In the genomic region with DNA sequence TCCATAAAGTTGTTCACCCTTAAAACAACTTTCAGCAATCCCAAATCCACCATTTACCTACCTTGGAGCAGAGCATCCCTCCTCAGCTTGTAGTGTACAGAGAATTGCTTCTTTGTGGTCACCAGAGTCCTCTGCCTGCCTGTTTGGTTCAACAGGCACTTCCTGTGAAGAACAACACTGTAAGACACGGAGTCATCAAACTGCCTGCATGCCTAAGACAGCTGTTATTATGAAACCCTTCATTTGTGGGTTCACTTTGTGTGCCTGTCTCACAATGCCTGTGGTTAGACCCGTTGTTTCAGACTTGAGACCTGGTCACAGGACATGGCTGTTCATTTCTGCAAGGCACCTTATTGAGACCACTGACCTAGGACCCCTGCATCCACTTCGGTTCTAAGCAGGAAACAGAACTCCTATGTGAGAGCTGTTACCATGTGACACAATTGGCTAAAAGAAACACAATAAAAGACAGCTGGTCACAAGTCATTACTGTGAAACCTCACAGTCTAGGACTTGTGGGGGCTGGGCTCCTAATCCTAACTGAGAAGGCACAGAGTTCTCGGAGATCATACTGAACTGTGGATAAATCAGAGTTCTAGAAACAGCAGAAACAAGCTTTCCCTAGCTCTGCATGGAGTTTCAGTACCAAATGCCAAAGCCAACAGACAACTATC, we compare ENCODE assay signal across 27 mouse cellular contexts.
DNase-seq lines count a peak whose midpoint lies in the region; ATAC-seq lines count a peak whose summit lies in the region.
"Had no signal": no experiment of that assay in that cellular context is flagged by ENCODE, and none has a peak within 500 bp of the region (broad histone marks: within the 10 kb centered on the region; RNA-seq: fewer than 3 reads in every experiment).

No protein-coding gene starts in this region.

- ATAC-seq in kidney, embryonic 15.5 days (replicated peaks; ENCODE audit: low FRiP score), result no peak
- peak; percentile 82 for ATAC-seq in megakaryocyte progenitor cell, adult 5-6 weeks (replicated peaks; ENCODE audit: poor library complexity)
- ATAC-seq: forebrain, embryonic 14.5 days; intestine, postnatal 0 days had no signal

- H3K36me3 ChIP-seq in kidney, embryonic 15.5 days, result peaks cover 10% of the 10 kb centered on the region; the same call in 1 of the 2 replicates
- H3K36me3 ChIP-seq in embryonic facial prominence, embryonic 10.5 days (replicated peaks), result peaks cover 17% of the 10 kb centered on the region
- H3K36me3 ChIP-seq: hindbrain, embryonic 12.5 days; limb, embryonic 15.5 days; neural tube, embryonic 12.5 days; stomach, embryonic 15.5 days had no signal

- H3K4me2 ChIP-seq in kidney, embryonic 15.5 days, result no peak overlapping the region
- H3K4me2 ChIP-seq: heart, embryonic 13.5 days; hindbrain, embryonic 12.5 days; limb, embryonic 15.5 days; lung, embryonic 14.5 days; neural tube, embryonic 12.5 days; stomach, embryonic 15.5 days had no signal

- H3K4me3 ChIP-seq in kidney, embryonic 15.5 days (replicated peaks), result no peak overlapping the region
- no peak overlapping the region for H3K4me3 ChIP-seq in embryonic facial prominence, embryonic 10.5 days
- H3K4me3 ChIP-seq: heart, embryonic 13.5 days; hindbrain, embryonic 12.5 days; limb, embryonic 15.5 days; megakaryocyte, embryonic 14.5 days; neural tube, embryonic 12.5 days; stomach, embryonic 15.5 days had no signal

- WGBS in kidney, embryonic 15.5 days, result 46% methylated on average over 4 of the region's 4 CpGs
- WGBS in embryonic facial prominence, embryonic 10.5 days, result 51% methylated on average over 4 of the region's 4 CpGs

- no peak overlapping the region for H3K9ac ChIP-seq in kidney, embryonic 15.5 days
- H3K9ac ChIP-seq: heart, embryonic 13.5 days; hindbrain, embryonic 12.5 days; limb, embryonic 15.5 days; liver, embryonic 14.5 days; lung, embryonic 14.5 days; neural tube, embryonic 12.5 days; stomach, embryonic 15.5 days had no signal

- H3K27ac ChIP-seq in kidney, embryonic 15.5 days, result no peak overlapping the region
- H3K27ac ChIP-seq in embryonic facial prominence, embryonic 10.5 days (replicated peaks), result peak overlapping the region; percentile 19
- H3K27ac ChIP-seq: heart, embryonic 13.5 days; limb, embryonic 15.5 days; liver, embryonic 14.5 days; neural tube, embryonic 12.5 days; stomach, embryonic 15.5 days had no signal

- H3K4me1 ChIP-seq in kidney, embryonic 15.5 days, result no peaks in the 10 kb centered on the region
- peaks cover 14% of the 10 kb centered on the region; the same call in 1 of the 2 replicates for H3K4me1 ChIP-seq in embryonic facial prominence, embryonic 10.5 days
- H3K4me1 ChIP-seq: heart, embryonic 13.5 days; megakaryocyte, embryonic 14.5 days; neural tube, embryonic 12.5 days; stomach, embryonic 15.5 days had no signal

- peak; percentile 4 for DNase-seq in embryo, embryonic 10.5 days (ENCODE audit: low spot score)
- DNase-seq in embryo, embryonic 10 days (ENCODE audit: low spot score), result no peak
- DNase-seq in kidney, postnatal 4 days, result peak; percentile 9 to 17
- DNase-seq in embryonic facial prominence, embryonic 10.5 days (ENCODE audit: low spot score), result no peak
- no peak for DNase-seq in frontal cortex, postnatal 36 days (ENCODE audit: low spot score in 2 of 2)
- no peak for DNase-seq in layer of hippocampus, postnatal 25 days (ENCODE audit: extremely low spot score in 1 of 2, low spot score in 1 of 2)
- DNase-seq: adrenal gland, postnatal 10 days; cerebellum, adult 2 months; cerebellum, postnatal 25 days; gastrocnemius, postnatal 10 days; heart, adult 18-20 months; heart, postnatal 14 days; kidney, postnatal 36 days; lung, embryonic 14.5 days; midbrain, embryonic 14.5 days; thymus, postnatal 25 days had no signal

- H3K9me3 ChIP-seq in kidney, embryonic 15.5 days (replicated peaks), result no peaks in the 10 kb centered on the region
- H3K9me3 ChIP-seq in embryonic facial prominence, embryonic 10.5 days, result no peaks in the 10 kb centered on the region
- H3K9me3 ChIP-seq: heart, embryonic 13.5 days; hindbrain, embryonic 12.5 days; limb, embryonic 15.5 days; megakaryocyte, embryonic 14.5 days; neural tube, embryonic 12.5 days; stomach, embryonic 15.5 days had no signal

- H3K27me3 ChIP-seq in kidney, embryonic 15.5 days, result peaks cover 56% of the 10 kb centered on the region
- H3K27me3 ChIP-seq in embryonic facial prominence, embryonic 10.5 days (replicated peaks; ENCODE audit: low read depth, poor library complexity, severe bottlenecking), result peaks cover 93% of the 10 kb centered on the region
- H3K27me3 ChIP-seq: stomach, embryonic 15.5 days had no signal

Comparison
In these comparisons a context has a peak if more than half of its experiments do, and no peak if none do; other contexts are left out.
1. DNase-seq: peak in embryo, embryonic 10.5 days (single experiment) and kidney, postnatal 4 days (2 of 2); none in embryo, embryonic 10 days (single experiment), embryonic facial prominence, embryonic 10.5 days (single experiment), frontal cortex, postnatal 36 days (0 of 2) and layer of hippocampus, postnatal 25 days (0 of 2).